Mouse (Mus musculus) CH12.LX (cell line): Measurements from ENCODE around the gene Chrd. TPM values are rescaled to one million over a fixed set of nuclear protein-coding genes. Genes with fewer than 3 reads are reported as not detected.

ENCODE experiments used
- DNase-seq: peaks from one replicate; pipeline ENCODE4 v3.0.0-alpha.2; 2013; ENCODE audit errors: extremely low read depth
- H3K27ac ChIP-seq: 2 replicates; pipeline ENCODE4 v1.5.1; 2012; ENCODE audit warnings: low read depth, mild to moderate bottlenecking, control low read depth, moderate library complexity; ENCODE audit not compliant: insufficient read depth
- H3K27me3 ChIP-seq: replicated peaks from 2 replicates; pipeline ENCODE3; 2012; ENCODE audit warnings: inconsistent platforms
- H3K36me3 ChIP-seq, 2 experiments: replicated peaks in 1 of 2; 2 replicates each; pipeline versions ENCODE3 to v1.6.1; 2012; ENCODE audit warnings: inconsistent platforms in 1 of 2, low read length in 1 of 2, mild to moderate bottlenecking in 1 of 2, mixed read lengths in 1 of 2, moderate library complexity in 1 of 2; ENCODE audit not compliant: control insufficient read depth in 1 of 2, insufficient read depth in 1 of 2
- H3K4me1 ChIP-seq, 2 experiments: 2 replicates each; pipeline ENCODE4 v1.6.1; 2012; ENCODE audit warnings: inconsistent platforms in 1 of 2, moderate library complexity in 1 of 2; ENCODE audit not compliant: insufficient read depth in 2 of 2, control insufficient read depth in 1 of 2
- H3K4me2 ChIP-seq: 2 replicates; pipeline ENCODE4 v1.6.1; 2012; ENCODE audit warnings: low read depth, mild to moderate bottlenecking, control low read depth; ENCODE audit not compliant: poor library complexity, insufficient read depth, severe bottlenecking
- H3K4me3 ChIP-seq, 3 experiments: fragments of 150-350 bp in 1 of 3; sonication (generic) in 1 of 3; replicated peaks in 1 of 3; 2 replicates each; pipeline versions ENCODE3 to v1.5.1; 2011 to 2012; ENCODE audit warnings: low read depth in 2 of 3, low read length in 2 of 3, mild to moderate bottlenecking in 2 of 3, moderate library complexity in 2 of 3, control low read depth in 1 of 3, improper control_type of control experiment in 1 of 3, inconsistent platforms in 1 of 3, mixed read lengths in 1 of 3; ENCODE audit not compliant: poor library complexity in 1 of 3
- H3K79me2 ChIP-seq: replicated peaks from 2 replicates; pipeline ENCODE4 v1.6.1; 2012; ENCODE audit warnings: mild to moderate bottlenecking, moderate library complexity; ENCODE audit not compliant: control insufficient read depth, poor library complexity, insufficient read depth, severe bottlenecking; ENCODE audit errors: extremely low read depth
- H3K9ac ChIP-seq: 2 replicates; pipeline ENCODE4 v1.6.1; 2012; ENCODE audit warnings: low read depth, mild to moderate bottlenecking, control low read depth, moderate library complexity; ENCODE audit not compliant: insufficient read depth
- H3K9me3 ChIP-seq: replicated peaks from 2 replicates; pipeline ENCODE3; 2012; ENCODE audit warnings: low read length, inconsistent platforms, mixed read lengths
- CHD1 ChIP-seq: IDR thresholded peaks from 2 replicates; pipeline ENCODE4 v1.6.1; 2012; ENCODE audit warnings: low read depth, low read length, improper control_type of control experiment, inconsistent platforms
- CTCF ChIP-seq, 2 experiments: IDR thresholded peaks in 1 of 2; conservative IDR thresholded peaks in 1 of 2; 2 replicates each; pipeline ENCODE4 v1.5.1; 2011 to 2012; ENCODE audit warnings: low read depth in 2 of 2, low read length in 2 of 2, improper control_type of control experiment in 1 of 2, inconsistent platforms in 1 of 2, mild to moderate bottlenecking in 1 of 2, moderate library complexity in 1 of 2
- ETS1 ChIP-seq: conservative IDR thresholded peaks from 2 replicates; pipeline ENCODE4 v1.6.1; 2012; ENCODE audit warnings: low read depth, mild to moderate bottlenecking, inconsistent platforms, low read length, improper control_type of control experiment, moderate library complexity
- GABPA ChIP-seq: IDR thresholded peaks from 2 replicates; pipeline ENCODE4 v1.6.1; 2012; ENCODE audit warnings: low read depth, low read length, improper control_type of control experiment, inconsistent platforms; ENCODE audit not compliant: insufficient replicate concordance
- IRF4 ChIP-seq: IDR thresholded peaks from 2 replicates; pipeline ENCODE4 v1.6.1; 2014; ENCODE audit warnings: low read depth, mild to moderate bottlenecking, inconsistent platforms, low read length, improper control_type of control experiment
- JUN ChIP-seq: IDR thresholded peaks from 2 replicates; pipeline ENCODE4 v1.6.1; 2011; ENCODE audit warnings: low read depth, mild to moderate bottlenecking, low read length, improper control_type of control experiment, moderate library complexity; ENCODE audit not compliant: insufficient read depth
- KAT2A ChIP-seq: IDR thresholded peaks from 2 replicates; pipeline ENCODE4 v1.6.1; 2012; ENCODE audit warnings: low read length, improper control_type of control experiment, inconsistent platforms; ENCODE audit not compliant: insufficient replicate concordance
- MAFK ChIP-seq: IDR thresholded peaks from 2 replicates; pipeline ENCODE4 v1.6.1; 2011; ENCODE audit warnings: low read length, improper control_type of control experiment; ENCODE audit not compliant: insufficient replicate concordance
- MAX ChIP-seq: IDR thresholded peaks from 2 replicates; pipeline ENCODE4 v1.6.1; 2011; ENCODE audit warnings: low read length, improper control_type of control experiment
- MEF2A ChIP-seq: IDR thresholded peaks from 2 replicates; pipeline ENCODE4 v1.6.1; 2014; ENCODE audit warnings: low read depth, mild to moderate bottlenecking, inconsistent platforms, low read length, improper control_type of control experiment, borderline replicate concordance
- MYC ChIP-seq: IDR thresholded peaks from 2 replicates; pipeline ENCODE4 v1.6.1; 2011; ENCODE audit warnings: low read depth, mild to moderate bottlenecking, improper control_type of control experiment, low read length
- POLR2A ChIP-seq: IDR thresholded peaks from 2 replicates; pipeline ENCODE4 v1.6.1; 2011; ENCODE audit warnings: low read depth, mild to moderate bottlenecking, improper control_type of control experiment, low read length
- POLR2AphosphoS2 ChIP-seq: IDR thresholded peaks from 2 replicates; pipeline ENCODE4 v1.6.1; 2011; ENCODE audit warnings: low read depth, low read length, improper control_type of control experiment
- TBP ChIP-seq: conservative IDR thresholded peaks from 2 replicates; pipeline ENCODE4 v1.6.1; 2011; ENCODE audit warnings: low read depth, low read length, improper control_type of control experiment
- ZC3H11A ChIP-seq: IDR thresholded peaks from 2 replicates; pipeline ENCODE4 v1.6.1; 2012; ENCODE audit warnings: low read depth, mild to moderate bottlenecking, inconsistent platforms, low read length, improper control_type of control experiment
- dilution Hi-C: fragments of 300-500 bp; cut with MboI; formaldehyde crosslinking; loops from 2 replicates; pipeline ENCODE4 v1.14.3; 2020; ENCODE audit warnings: low sequenced_read_pairs; ENCODE audit not compliant: extremely low pct_unique_long_range_greater_than_20kb, extremely low pct_ligation_motif_present
- in situ Hi-C: fragments of 300-500 bp; cut with MboI; formaldehyde crosslinking; loops from 3 replicates; pipeline ENCODE4 v1.14.3; 2019; ENCODE audit warnings: low sequenced_read_pairs, low pct_ligation_motif_present, low pct_unique_long_range_greater_than_20kb, mixed read lengths
- polyA plus RNA-seq: library from polyadenylated mRNA; unstranded; fragments of >175 nt; gene quantifications from 2 replicates; pipeline ENCODE4 v1.2.1, GENCODE M21; 2012; ENCODE audit warnings: low read depth; ENCODE audit not compliant: insufficient read length
- total RNA-seq, 2 experiments: library from RNA; depleted of rRNA; stranded (reverse); fragments of 300-350 nt in 1 of 2; fragments of >200 nt in 1 of 2; gene quantifications; 2 replicates each; pipeline ENCODE4 v1.2.3; 2012 to 2014

The Chrd gene
- total and polyA plus RNA-seq, 3 experiments: not detected

DNA sequence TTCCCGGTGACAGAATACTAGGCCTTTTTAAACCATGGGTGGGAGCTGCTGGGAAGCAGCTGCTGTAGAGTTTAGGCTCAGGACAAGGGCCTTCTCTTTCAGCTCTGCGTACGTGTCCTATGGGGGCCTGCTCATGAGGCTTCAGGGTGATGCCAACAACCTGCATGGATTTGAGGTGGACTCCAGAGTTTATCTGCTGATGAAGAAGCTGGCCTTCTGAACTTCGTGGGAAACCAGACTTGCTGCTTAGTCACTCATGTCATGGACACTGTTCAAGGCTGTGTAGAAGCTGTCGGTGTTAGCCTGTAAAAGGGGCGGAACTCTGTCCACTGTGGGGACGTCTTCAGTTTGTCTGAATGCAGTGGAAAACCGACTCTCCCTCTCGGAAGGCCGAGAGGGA lies 11.1 kb upstream of the Chrd start:
- dilution Hi-C loops: no loop called here
- Histone ChIP-seq H3K4me3 (no peak overlapping the region), H3K36me3 (peaks cover 23 to 39% of the 10 kb centered on the region in 2 experiments), H3K9ac (no peak overlapping the region), H3K27me3 (peaks cover 2% of the 10 kb centered on the region), H3K4me2 (no peak overlapping the region), H3K79me2 (peaks cover 10% of the 10 kb centered on the region), H3K4me1 (peaks cover 0 to 14% of the 10 kb centered on the region in 2 experiments; a peak in 2 of 4 replicates), H3K27ac (no peak overlapping the region), H3K9me3 (no peaks in the 10 kb centered on the region)
- no peak for TF ChIP-seq POLR2A
- no peak for TF ChIP-seq JUN
- no peak for TF ChIP-seq ETS1
- no peak for DNase-seq
- in situ Hi-C loops: loop anchor here (10.0 kb wide), 1 partner anchor 463 kb away; no protein-coding TSS in a partner anchor

DNA sequence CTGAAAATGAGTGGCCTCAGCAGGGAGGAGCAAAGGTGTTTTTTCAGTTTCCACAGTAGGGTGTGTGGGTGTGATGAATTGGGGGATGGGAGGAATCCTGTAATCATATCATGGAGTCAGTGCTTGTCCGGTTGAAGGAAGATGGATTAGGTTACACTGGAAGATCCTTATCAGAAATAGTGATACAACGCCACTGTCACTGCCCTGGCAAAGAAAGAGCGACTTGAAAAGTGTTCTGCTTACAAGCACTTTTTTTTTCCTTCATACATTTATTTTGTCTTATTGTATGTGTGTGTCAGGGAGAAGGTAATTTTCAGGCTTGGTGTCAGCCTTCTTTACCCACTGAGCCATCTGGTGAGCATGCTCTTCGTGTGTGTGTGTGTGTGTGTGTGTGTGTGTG lies 10.2 kb upstream of the Chrd start:
- H3K36me3 ChIP-seq: peaks cover 23 to 39% of the 10 kb centered on the region in 2 experiments
- no peaks in the 10 kb centered on the region for H3K9me3 ChIP-seq
- dilution Hi-C loops: no loop called here
- no peak for DNase-seq
- peaks cover 10% of the 10 kb centered on the region for H3K79me2 ChIP-seq
- H3K27me3 ChIP-seq: peaks cover 2% of the 10 kb centered on the region
- no peak overlapping the region for H3K9ac ChIP-seq
- TF ChIP-seq POLR2AphosphoS2: no peak
- no peak for TF ChIP-seq MYC
- no peak for TF ChIP-seq CTCF (conservative IDR thresholded peaks at IDR 0.05 in 1 of 2, IDR thresholded peaks at IDR 0.05 in 1 of 2; ENCODE audit: low read depth in 2 of 2, low read length in 2 of 2)
- no peak for TF ChIP-seq ZC3H11A
- no peak for TF ChIP-seq JUN
- no peak for TF ChIP-seq CHD1
- TF ChIP-seq MEF2A: no peak
- no peak for TF ChIP-seq KAT2A
- no peak for TF ChIP-seq MAX
- TF ChIP-seq MAFK: no peak
- no peak for TF ChIP-seq GABPA
- no peak for TF ChIP-seq IRF4
- no peak for TF ChIP-seq TBP
- TF ChIP-seq, all 38 proteins: peak for 0
- no peak overlapping the region for H3K27ac ChIP-seq
- in situ Hi-C loops: loop anchor here (10.0 kb wide), 1 partner anchor 462 kb away; no protein-coding TSS in a partner anchor
- H3K4me3 ChIP-seq: no peak overlapping the region
- no peak overlapping the region for H3K4me2 ChIP-seq
- peaks cover 0 to 10% of the 10 kb centered on the region in 2 experiments; a peak in 2 of 4 replicates for H3K4me1 ChIP-seq
